Mouse (Mus musculus) neural tube, embryonic 12.5 days (tissue): ENCODE results near the gene Olfr18. TPM values are rescaled to one million over a fixed set of nuclear protein-coding genes. Genes with fewer than 3 reads are reported as not detected.
"Not testable (repeated sequence)": the region's sequence is repeated elsewhere in the genome, so short reads cannot be mapped to it uniquely, and the experiment has no call there.

Source experiments
- ATAC-seq: fragments of 200-750 bp; cut with Nextera tagmentation; 2 replicates; pipeline ENCODE4 v1.8.0; 2017; ENCODE audit warnings: low read depth, mild to moderate bottlenecking, moderate TSS enrichment, moderate library complexity; ENCODE audit not compliant: low FRiP score
- H3K27ac ChIP-seq: fragments of 300-500 bp; sonication (generic); 2 replicates; pipeline ENCODE4 v1.5.1; 2016
- H3K27me3 ChIP-seq: fragments of 300-500 bp; sonication (generic); replicated peaks from 2 replicates; pipeline ENCODE4 v1.6.1; 2016; ENCODE audit warnings: mild to moderate bottlenecking
- H3K36me3 ChIP-seq: fragments of 300-500 bp; sonication (generic); 2 replicates; pipeline ENCODE4 v1.6.1; 2016; ENCODE audit warnings: mild to moderate bottlenecking
- H3K4me1 ChIP-seq: fragments of 300-500 bp; sonication (generic); 2 replicates; pipeline ENCODE4 v1.6.1; 2016
- H3K4me2 ChIP-seq: fragments of 300-500 bp; sonication (generic); replicated peaks from 2 replicates; pipeline ENCODE4 v1.6.1; 2016; ENCODE audit warnings: mild to moderate bottlenecking
- H3K4me3 ChIP-seq: fragments of 300-500 bp; sonication (generic); 2 replicates; pipeline ENCODE4 v1.5.1; 2016
- H3K9ac ChIP-seq: fragments of 300-500 bp; sonication (generic); 2 replicates; pipeline ENCODE4 v1.6.1; 2016; ENCODE audit warnings: mild to moderate bottlenecking
- H3K9me3 ChIP-seq: fragments of 300-500 bp; sonication (generic); 2 replicates; pipeline ENCODE4 v1.6.1; 2016; ENCODE audit warnings: mild to moderate bottlenecking
- WGBS: fragments of 180-500 bp; shearing (Covaris S2); methylation state at CpG from one replicate; pipeline ENCODE4 v1.1.7; 2016; 5-methylcytosine and 5-hydroxymethylcytosine counted together
- polyA plus RNA-seq: library from polyadenylated mRNA; unstranded; fragments of >200 nt; fragmentation: Nextera tagmentation; extraction: Ambion mirVana; gene quantifications from 2 replicates; pipeline ENCODE4 v1.2.1, GENCODE M21; 2016

The Olfr18 gene
- polyA plus RNA-seq: not detected in 2 replicates

GRCm38 (mm10) chr9:20335994-20336393 is at the start of gene Olfr18:
Gene Olfr18 (minus strand): TSS chr9:20336094.
- H3K9me3 ChIP-seq: no peaks in the 10 kb centered on the region
- no peak within 1 kb of the TSS for H3K27ac ChIP-seq
- H3K36me3 ChIP-seq: no peaks in the 10 kb centered on the region
- H3K4me2 ChIP-seq: no peak within 1 kb of the TSS
- H3K27me3 ChIP-seq: no peaks in the 10 kb centered on the region
- H3K9ac ChIP-seq: no peak within 1 kb of the TSS
- no peak for ATAC-seq
- H3K4me3 ChIP-seq: no peak within 1 kb of the TSS
- H3K4me1 ChIP-seq: no peaks in the 10 kb centered on the region

GRCm38 (mm10) chr9:20385343-20385703 is 49.4 kb upstream of the Olfr18 start:
- Histone ChIP-seq H3K4me1 (peaks cover 5% of the 10 kb centered on the region; the same call in 1 of the 2 replicates), H3K9ac (peak overlapping the region; percentile 59), H3K9me3 (peaks cover 12% of the 10 kb centered on the region; the same call in 1 of the 2 replicates), H3K4me2 (peak overlapping the region; percentile 73), H3K27me3 (no peaks in the 10 kb centered on the region), H3K4me3 (peak overlapping the region; percentile 50), H3K36me3 (no peaks in the 10 kb centered on the region), H3K27ac (no peak overlapping the region)
- peak; percentile 76 for ATAC-seq
- 15% methylated on average over 16 of the region's 16 CpGs for WGBS

- H3K9ac ChIP-seq: peak within 1 kb of the TSS; percentile 59
- peak; percentile 99 for ATAC-seq
- peaks cover 5% of the 10 kb centered on the region; the same call in 1 of the 2 replicates for H3K4me1 ChIP-seq
- no peak within 1 kb of the TSS for H3K27ac ChIP-seq
- H3K27me3 ChIP-seq: no peaks in the 10 kb centered on the region
- WGBS: 4% methylated on average over 40 of the region's 40 CpGs
- no peaks in the 10 kb centered on the region for H3K36me3 ChIP-seq
- H3K4me2 ChIP-seq: peak within 1 kb of the TSS; percentile 73
- H3K9me3 ChIP-seq: peaks cover 12% of the 10 kb centered on the region; the same call in 1 of the 2 replicates
- peak within 1 kb of the TSS; percentile 50 for H3K4me3 ChIP-seq
These were observed 48.8 kb upstream of the Olfr18 start, which contains the start of gene Zfp560 for GRCm38 (mm10) chr9:20384532-20385342. Gene Zfp560 (minus strand): TSS chr9:20385177.

GRCm38 (mm10) chr9:20383659-20384058 is 47.8 kb upstream of the Olfr18 start:
- H3K36me3 ChIP-seq: no peaks in the 10 kb centered on the region
- WGBS: 93% methylated on average over 7 of the region's 7 CpGs
- no peak overlapping the region for H3K9ac ChIP-seq
- H3K9me3 ChIP-seq: peaks cover 7% of the 10 kb centered on the region; the same call in 1 of the 2 replicates
- no peak overlapping the region for H3K4me3 ChIP-seq
- no peak for ATAC-seq
- H3K27ac ChIP-seq: no peak overlapping the region
- no peaks in the 10 kb centered on the region for H3K27me3 ChIP-seq
- peak overlapping the region; percentile 73 for H3K4me2 ChIP-seq
- peaks cover 5% of the 10 kb centered on the region; the same call in 1 of the 2 replicates for H3K4me1 ChIP-seq

GRCm38 (mm10) chr9:20374712-20375111 is 38.8 kb upstream of the Olfr18 start:
- no peak overlapping the region for H3K9ac ChIP-seq
- no peaks in the 10 kb centered on the region for H3K4me1 ChIP-seq
- ATAC-seq: no peak
- H3K36me3 ChIP-seq: no peaks in the 10 kb centered on the region
- no peak overlapping the region for H3K4me2 ChIP-seq
- no peak overlapping the region for H3K4me3 ChIP-seq
- WGBS: 95% methylated on average over 1 of the region's 1 CpGs
- peaks cover 11% of the 10 kb centered on the region; the same call in 1 of the 2 replicates for H3K9me3 ChIP-seq
- no peaks in the 10 kb centered on the region for H3K27me3 ChIP-seq
- H3K27ac ChIP-seq: no peak overlapping the region

GRCm38 (mm10) chr9:20367311-20367710 is 31.4 kb upstream of the Olfr18 start:
- Histone ChIP-seq H3K4me1 (no peaks in the 10 kb centered on the region), H3K9ac (no peak overlapping the region), H3K4me2 (no peak overlapping the region), H3K9me3 (peaks cover 8% of the 10 kb centered on the region), H3K27ac (no peak overlapping the region), H3K4me3 (no peak overlapping the region), H3K27me3 (no peaks in the 10 kb centered on the region), H3K36me3 (0 out of 2 replicates have a peak, but pooled peaks cover 4% of the 10 kb centered on the region)
- WGBS: 94% methylated on average over 2 of the region's 2 CpGs
- ATAC-seq: no peak

GRCm38 (mm10) chr9:20348501-20348900 is 12.6 kb upstream of the Olfr18 start:
- no peak overlapping the region for H3K4me2 ChIP-seq
- no peak for ATAC-seq
- no peaks in the 10 kb centered on the region for H3K27me3 ChIP-seq
- peaks cover 36% of the 10 kb centered on the region for H3K36me3 ChIP-seq
- H3K9me3 ChIP-seq: peaks cover 12% of the 10 kb centered on the region; the same call in 1 of the 2 replicates
- no peak overlapping the region for H3K27ac ChIP-seq
- H3K4me3 ChIP-seq: no peak overlapping the region
- no peak overlapping the region for H3K9ac ChIP-seq
- no peaks in the 10 kb centered on the region for H3K4me1 ChIP-seq
- WGBS: 92% methylated on average over 4 of the region's 4 CpGs

GRCm38 (mm10) chr9:20298232-20298631 is 37.7 kb downstream of the Olfr18 start, which contains the start of gene Olfr873:
Gene Olfr873 (plus strand): TSS chr9:20298532.
- Histone ChIP-seq H3K36me3 (no peaks in the 10 kb centered on the region), H3K4me1 (no peaks in the 10 kb centered on the region), H3K9me3 (0 out of 2 replicates have a peak, but pooled peaks cover 3% of the 10 kb centered on the region), H3K27ac (no peak within 1 kb of the TSS), H3K9ac (no peak within 1 kb of the TSS), H3K4me3 (no peak within 1 kb of the TSS), H3K4me2 (no peak within 1 kb of the TSS), H3K27me3 (no peaks in the 10 kb centered on the region)
- 94% methylated on average over 1 of the region's 1 CpGs for WGBS
- ATAC-seq: no peak

GRCm38 (mm10) chr9:20295562-20295961 is 40.3 kb downstream of the Olfr18 start:
- 88% methylated on average over 5 of the region's 5 CpGs for WGBS
- H3K27me3 ChIP-seq, H3K9ac ChIP-seq, H3K4me1 ChIP-seq, H3K27ac ChIP-seq, H3K9me3 ChIP-seq, H3K4me3 ChIP-seq, ATAC-seq, H3K4me2 ChIP-seq, H3K36me3 ChIP-seq: not testable (repeated sequence)

- Histone ChIP-seq H3K9me3 (no peaks in the 10 kb centered on the region), H3K4me3 (no peak within 1 kb of the TSS), H3K4me2 (no peak within 1 kb of the TSS), H3K9ac (no peak within 1 kb of the TSS), H3K4me1 (no peaks in the 10 kb centered on the region), H3K27me3 (no peaks in the 10 kb centered on the region), H3K27ac (no peak within 1 kb of the TSS), H3K36me3 (no peaks in the 10 kb centered on the region)
- ATAC-seq: no peak
- 80% methylated on average over 1 of the region's 1 CpGs for WGBS
These were observed 53.8 kb downstream of the Olfr18 start, which contains the start of gene Olfr39 for GRCm38 (mm10) chr9:20282051-20282450. Gene Olfr39 (plus strand): TSS chr9:20282351.
